Mouse (Mus musculus) hindbrain, embryonic 11.5 days (tissue): ENCODE measurements at regions not wholly inside any gene's neighbourhood (a gene's known extent, or its start where the extent isn't known, plus 50 kb on each side); places are given as distances from the start of the nearest gene placed in this dataset.

Experiments
- ATAC-seq: fragments of 200-750 bp; cut with Nextera tagmentation; 2 replicates; pipeline ENCODE4 v1.8.0; 2017; ENCODE audit warnings: mild to moderate bottlenecking, moderate TSS enrichment, moderate library complexity; ENCODE audit not compliant: low FRiP score
- DNase-seq: peaks from one replicate; pipeline ENCODE4 v3.0.0-alpha.2; 2015; ENCODE audit warnings: low spot score
- H3K27ac ChIP-seq: fragments of 300-500 bp; sonication (generic); 2 replicates; pipeline ENCODE4 v1.5.1; 2014; ENCODE audit warnings: mild to moderate bottlenecking, low read depth, low read length
- H3K27me3 ChIP-seq: fragments of 300-500 bp; sonication (generic); 2 replicates; pipeline ENCODE4 v1.6.1; 2014; ENCODE audit warnings: mild to moderate bottlenecking, low read length, moderate library complexity, mixed read lengths; ENCODE audit not compliant: control insufficient read depth, insufficient read depth
- H3K36me3 ChIP-seq: fragments of 300-500 bp; sonication (generic); 2 replicates; pipeline ENCODE4 v1.6.1; 2014; ENCODE audit warnings: mild to moderate bottlenecking, low read length, moderate library complexity, mixed read lengths; ENCODE audit not compliant: control insufficient read depth, insufficient read depth
- H3K4me1 ChIP-seq: fragments of 300-500 bp; sonication (generic); replicated peaks from 2 replicates; pipeline ENCODE4 v1.6.1; 2014; ENCODE audit warnings: low read length, mixed read lengths; ENCODE audit not compliant: control insufficient read depth, insufficient read depth
- H3K4me2 ChIP-seq: fragments of 300-500 bp; sonication (generic); replicated peaks from 2 replicates; pipeline ENCODE4 v1.6.1; 2014; ENCODE audit warnings: mild to moderate bottlenecking, low read depth, low read length
- H3K4me3 ChIP-seq: fragments of 300-500 bp; sonication (generic); 2 replicates; pipeline ENCODE4 v1.5.1; 2014; ENCODE audit warnings: low read depth, low read length
- H3K9ac ChIP-seq: fragments of 300-500 bp; sonication (generic); 2 replicates; pipeline ENCODE4 v1.6.1; 2014; ENCODE audit warnings: low read depth, low read length
- H3K9me3 ChIP-seq: fragments of 300-500 bp; sonication (generic); 2 replicates; pipeline ENCODE4 v1.6.1; 2016; ENCODE audit warnings: low read length; ENCODE audit not compliant: control insufficient read depth
- WGBS: fragments of 180-500 bp; shearing (Covaris S2); extraction: QIAGEN DNeasy Blood & Tissue Kit; methylation state at CpG from one replicate; pipeline ENCODE4 v1.1.7; 2014; 5-methylcytosine and 5-hydroxymethylcytosine counted together

- DNase-seq, result no peak
- Histone ChIP-seq H3K4me1 (no peaks in the 10 kb centered on the region), H3K27ac (no peak overlapping the region), H3K4me3 (no peak overlapping the region), H3K36me3 (no peaks in the 10 kb centered on the region), H3K9ac (no peak overlapping the region), H3K9me3 (no peaks in the 10 kb centered on the region), H3K4me2 (no peak overlapping the region), H3K27me3 (no peaks in the 10 kb centered on the region)
- no peak for ATAC-seq
- WGBS, result 22% methylated on average over 2 of the region's 2 CpGs
These were observed 207.4 kb downstream of the Cbln1 start for GRCm38 (mm10) chr8:87264999-87265398.

DNA sequence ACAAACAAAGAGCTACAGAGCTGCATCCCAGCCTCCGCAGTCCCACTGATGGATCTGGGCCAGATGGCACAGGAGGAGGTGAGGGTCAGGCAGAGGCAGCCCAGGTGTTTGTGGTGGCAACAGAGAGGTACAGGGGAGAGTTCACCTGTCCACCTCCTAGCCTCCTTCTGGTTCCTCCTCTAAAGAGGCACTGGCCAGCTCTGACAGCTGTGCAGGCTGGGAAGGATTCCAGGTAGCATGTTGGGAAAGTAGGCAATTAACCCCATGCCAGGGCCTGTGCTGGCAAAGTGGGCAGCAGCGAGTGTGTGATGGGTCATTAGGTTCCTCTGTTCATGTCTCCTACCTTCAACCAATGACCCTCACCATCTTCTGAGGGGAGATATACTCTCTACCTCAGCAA, 212.1 kb downstream of the Cbln1 start:
- Histone ChIP-seq H3K4me1 (no peaks in the 10 kb centered on the region), H3K9ac (no peak overlapping the region), H3K27me3 (no peaks in the 10 kb centered on the region), H3K36me3 (no peaks in the 10 kb centered on the region), H3K4me3 (no peak overlapping the region), H3K9me3 (no peaks in the 10 kb centered on the region), H3K4me2 (no peak overlapping the region), H3K27ac (no peak overlapping the region)
- no peak for DNase-seq
- ATAC-seq, result no peak
- 91% methylated on average over 2 of the region's 2 CpGs for WGBS

- no peak overlapping the region for H3K4me3 ChIP-seq
- no peaks in the 10 kb centered on the region for H3K9me3 ChIP-seq
- H3K4me2 ChIP-seq, result no peak overlapping the region
- no peaks in the 10 kb centered on the region for H3K36me3 ChIP-seq
- 80% methylated on average over 2 of the region's 2 CpGs for WGBS
- no peak overlapping the region for H3K27ac ChIP-seq
- H3K4me1 ChIP-seq, result no peaks in the 10 kb centered on the region
- H3K9ac ChIP-seq, result no peak overlapping the region
- DNase-seq, result no peak
- H3K27me3 ChIP-seq, result no peaks in the 10 kb centered on the region
- ATAC-seq, result no peak
These were observed 229.7 kb downstream of the Cbln1 start for GRCm38 (mm10) chr8:87242681-87243080.

- Histone ChIP-seq H3K4me1 (peaks cover 10% of the 10 kb centered on the region), H3K9me3 (no peaks in the 10 kb centered on the region), H3K27me3 (no peaks in the 10 kb centered on the region), H3K36me3 (no peaks in the 10 kb centered on the region), H3K9ac (no peak overlapping the region), H3K4me2 (no peak overlapping the region), H3K4me3 (no peak overlapping the region), H3K27ac (no peak overlapping the region)
- ATAC-seq (no peak), DNase-seq (no peak)
- 53% methylated on average over 6 of the region's 7 CpGs for WGBS
These were observed 235.2 kb downstream of the Cbln1 start for GRCm38 (mm10) chr8:87237181-87237580.

- H3K9me3 ChIP-seq, result no peaks in the 10 kb centered on the region
- H3K4me1 ChIP-seq, result peaks cover 13% of the 10 kb centered on the region
- H3K4me2 ChIP-seq, result no peak overlapping the region
- DNase-seq (no peak), ATAC-seq (no peak)
- H3K36me3 ChIP-seq, result no peaks in the 10 kb centered on the region
- no peaks in the 10 kb centered on the region for H3K27me3 ChIP-seq
- H3K9ac ChIP-seq, result no peak overlapping the region
- WGBS, result 87% methylated on average over 11 of the region's 11 CpGs
- no peak overlapping the region for H3K27ac ChIP-seq
- H3K4me3 ChIP-seq, result no peak overlapping the region
These were observed 236.0 kb downstream of the Cbln1 start for GRCm38 (mm10) chr8:87236438-87236837.

DNA sequence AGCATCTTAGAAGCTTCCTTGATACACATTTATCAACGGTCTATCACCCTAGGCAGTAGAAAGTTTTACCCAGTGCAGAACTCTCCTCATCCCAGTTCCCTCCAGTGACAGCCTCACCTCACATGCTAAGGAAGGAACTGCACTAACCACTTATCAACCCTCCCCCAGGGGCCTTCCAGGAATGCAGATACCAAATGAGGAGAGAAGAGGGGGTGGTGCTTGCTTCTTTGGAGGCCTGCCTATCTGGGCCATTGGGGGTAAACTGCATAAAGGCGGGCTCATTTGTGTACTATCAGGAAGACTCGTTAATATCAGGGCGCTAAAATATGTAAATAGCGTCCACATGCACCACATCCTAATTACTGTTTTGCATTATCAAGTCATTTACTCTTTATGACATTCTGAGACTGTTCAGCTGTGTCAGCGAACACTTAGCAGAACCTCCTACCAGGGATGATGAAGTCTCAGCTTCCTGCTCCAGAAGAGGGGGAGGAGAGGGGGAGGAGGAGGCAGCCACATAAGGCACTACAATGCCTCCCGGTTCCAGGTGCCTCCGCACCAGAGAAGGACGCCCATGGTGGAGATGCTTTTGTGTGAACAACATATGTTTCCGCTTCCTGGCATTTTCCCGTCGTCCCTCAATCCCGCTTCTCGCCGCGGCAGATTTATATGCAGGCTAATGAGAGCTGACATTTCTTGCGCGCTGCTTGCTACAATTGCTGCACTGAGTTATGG, 236.9 kb downstream of the Cbln1 start:
- Histone ChIP-seq H3K4me2 (no peak overlapping the region), H3K9me3 (no peaks in the 10 kb centered on the region), H3K9ac (no peak overlapping the region), H3K27me3 (no peaks in the 10 kb centered on the region), H3K27ac (no peak overlapping the region), H3K36me3 (no peaks in the 10 kb centered on the region), H3K4me1 (peaks cover 15% of the 10 kb centered on the region), H3K4me3 (no peak overlapping the region)
- 47% methylated on average over 18 of the region's 18 CpGs for WGBS
- DNase-seq (peak; percentile 53), ATAC-seq (0 out of 2 replicates have a peak, but pooled peaks have one; percentile 37)

GRCm38 (mm10) chr8:87234336-87234735, 238.1 kb downstream of the Cbln1 start:
- ATAC-seq, result peak; percentile 48
- no peaks in the 10 kb centered on the region for H3K9me3 ChIP-seq
- H3K4me3 ChIP-seq, result no peak overlapping the region
- peaks cover 15% of the 10 kb centered on the region for H3K4me1 ChIP-seq
- 0 out of 2 replicates have a peak, but pooled peaks cover 2% of the 10 kb centered on the region for H3K27me3 ChIP-seq
- H3K9ac ChIP-seq, result no peak overlapping the region
- DNase-seq, result peak; percentile 61
- H3K36me3 ChIP-seq, result no peaks in the 10 kb centered on the region
- peak overlapping the region; percentile 51; the same call in 1 of the 2 replicates for H3K27ac ChIP-seq
- no peak overlapping the region for H3K4me2 ChIP-seq
- 48% methylated on average over 5 of the region's 5 CpGs for WGBS

DNA sequence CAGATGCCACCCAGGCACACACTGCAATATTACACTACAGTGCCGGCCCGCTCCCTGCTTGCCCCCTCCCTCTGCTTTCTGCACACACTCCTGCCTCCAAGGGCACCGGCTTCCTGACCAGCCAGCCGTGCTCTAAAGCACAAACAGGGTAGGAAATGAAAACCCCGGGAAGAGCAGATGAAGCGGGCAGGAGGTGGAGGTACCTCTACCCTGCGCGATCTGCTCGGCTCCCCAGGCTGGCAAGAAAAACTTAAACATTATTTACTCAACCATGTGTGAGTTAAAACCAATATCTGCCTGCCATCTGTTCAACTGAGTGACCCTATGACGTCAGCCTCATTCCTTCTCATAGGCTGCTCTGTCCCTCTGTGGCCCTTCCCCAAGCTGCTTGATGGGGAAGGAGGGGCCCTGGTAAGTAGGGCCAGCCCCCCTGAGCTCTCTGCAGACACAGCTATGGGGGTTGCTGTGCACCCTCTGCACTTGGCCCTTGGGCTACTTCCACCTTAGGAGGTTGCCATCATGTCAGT, 238.5 kb downstream of the Cbln1 start:
- Histone ChIP-seq H3K36me3 (no peaks in the 10 kb centered on the region), H3K4me3 (no peak overlapping the region), H3K27me3 (0 out of 2 replicates have a peak, but pooled peaks cover 2% of the 10 kb centered on the region), H3K27ac (peak overlapping the region; percentile 51; the same call in 1 of the 2 replicates), H3K4me1 (peaks cover 15% of the 10 kb centered on the region), H3K4me2 (0 out of 2 replicates have a peak overlapping the region, but pooled peaks have one; percentile 3), H3K9ac (no peak overlapping the region), H3K9me3 (no peaks in the 10 kb centered on the region)
- 37% methylated on average over 10 of the region's 10 CpGs for WGBS
- DNase-seq (peak; percentile 43), ATAC-seq (peak; percentile 64)

DNA sequence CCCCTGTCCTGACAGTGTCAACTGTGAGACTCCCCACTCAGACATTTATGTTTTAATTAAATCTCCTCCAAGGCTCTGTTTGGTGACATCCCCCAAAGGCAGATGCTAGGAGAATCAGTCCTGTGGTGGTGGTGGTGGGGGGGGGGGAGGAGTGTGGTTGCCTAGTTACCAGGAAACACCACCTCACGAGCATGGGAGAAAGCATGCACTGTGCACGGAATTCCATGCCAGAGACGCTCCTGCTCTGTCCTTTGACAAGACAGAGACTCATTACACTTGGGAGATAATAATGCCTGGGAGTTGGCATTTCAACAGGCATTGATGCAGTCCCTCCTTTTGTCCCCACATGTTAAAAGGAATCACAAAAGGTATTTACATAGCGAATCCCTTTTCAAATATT, 240.6 kb downstream of the Cbln1 start:
- ATAC-seq (peak; percentile 43; the same call in 1 of the 2 replicates), DNase-seq (peak; percentile 43)
- no peak overlapping the region for H3K9ac ChIP-seq
- H3K9me3 ChIP-seq, result no peaks in the 10 kb centered on the region
- H3K4me3 ChIP-seq, result no peak overlapping the region
- no peaks in the 10 kb centered on the region for H3K36me3 ChIP-seq
- no peak overlapping the region for H3K4me2 ChIP-seq
- WGBS, result 20% methylated on average over 4 of the region's 4 CpGs
- H3K27ac ChIP-seq, result no peak overlapping the region
- peaks cover 15% of the 10 kb centered on the region for H3K4me1 ChIP-seq
- H3K27me3 ChIP-seq, result 0 out of 2 replicates have a peak, but pooled peaks cover 2% of the 10 kb centered on the region
